Mouse (Mus musculus) neural tube, embryonic 15.5 days (tissue): ENCODE measurements around the gene Wdr46. TPM values are rescaled to one million over a fixed set of nuclear protein-coding genes. Genes with fewer than 3 reads are reported as not detected.
A peak's percentile ranks its signal among the peaks of the same experiment; 100 is the strongest.

Experiments
- ATAC-seq: fragments of 200-750 bp; cut with Nextera tagmentation; 2 replicates; pipeline ENCODE4 v1.8.0; 2017; ENCODE audit warnings: mild to moderate bottlenecking, moderate TSS enrichment, moderate library complexity; ENCODE audit not compliant: low FRiP score
- H3K27ac ChIP-seq: fragments of 300-500 bp; sonication (generic); replicated peaks from 2 replicates; pipeline ENCODE4 v1.5.1; 2015; ENCODE audit warnings: mild to moderate bottlenecking, inconsistent platforms
- H3K27me3 ChIP-seq: fragments of 300-500 bp; sonication (generic); replicated peaks from 2 replicates; pipeline ENCODE4 v1.6.1; 2015; ENCODE audit warnings: inconsistent platforms
- H3K36me3 ChIP-seq: fragments of 300-500 bp; sonication (generic); 2 replicates; pipeline ENCODE4 v1.6.1; 2015; ENCODE audit warnings: inconsistent platforms
- H3K4me1 ChIP-seq: fragments of 300-500 bp; sonication (generic); 2 replicates; pipeline ENCODE4 v1.6.1; 2015; ENCODE audit warnings: inconsistent platforms
- H3K4me2 ChIP-seq: fragments of 300-500 bp; sonication (generic); 2 replicates; pipeline ENCODE4 v1.6.1; 2015; ENCODE audit warnings: inconsistent platforms, mild to moderate bottlenecking, moderate library complexity
- H3K4me3 ChIP-seq: fragments of 300-500 bp; sonication (generic); replicated peaks from 2 replicates; pipeline ENCODE4 v1.5.1; 2015; ENCODE audit warnings: mild to moderate bottlenecking, inconsistent platforms
- H3K9ac ChIP-seq: fragments of 300-500 bp; sonication (generic); replicated peaks from 2 replicates; pipeline ENCODE4 v1.6.1; 2015; ENCODE audit warnings: mild to moderate bottlenecking, inconsistent platforms
- H3K9me3 ChIP-seq: fragments of 300-500 bp; sonication (generic); replicated peaks from 2 replicates; pipeline ENCODE4 v1.6.1; 2016; ENCODE audit warnings: inconsistent platforms
- WGBS: fragments of 180-500 bp; shearing (Covaris S2); methylation state at CpG from one replicate; pipeline ENCODE4 v1.1.7; 2015; ENCODE audit warnings: mixed read lengths; 5-methylcytosine and 5-hydroxymethylcytosine counted together
- polyA plus RNA-seq: library from polyadenylated mRNA; unstranded; fragments of >200 nt; fragmentation: Nextera tagmentation; extraction: Ambion mirVana; gene quantifications from 2 replicates; pipeline ENCODE4 v1.2.1, GENCODE M21; 2015

The Wdr46 gene
- polyA plus RNA-seq, 1 experiment from 2014 or later: 25.1 TPM

DNA sequence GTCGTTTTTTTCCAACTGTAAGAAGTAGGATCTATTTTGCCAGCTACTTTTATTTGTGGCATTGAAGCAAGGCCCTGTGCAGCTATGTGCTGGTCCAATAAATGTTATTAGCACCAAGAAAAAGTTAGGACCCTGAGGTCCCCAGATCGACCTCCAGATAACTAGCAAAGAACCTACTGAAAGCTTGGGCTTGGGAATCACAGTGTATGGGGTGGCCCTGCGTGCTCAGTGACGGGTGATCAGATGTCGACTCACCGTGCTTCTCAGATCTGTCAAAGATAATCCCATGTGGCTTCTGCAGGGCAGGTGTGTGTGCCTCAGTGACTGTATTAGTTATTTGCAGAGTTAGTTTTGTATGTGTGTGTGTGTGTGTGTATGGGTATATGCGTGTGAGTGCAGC, 19.1 kb upstream of the Wdr46 start:
- H3K27me3 ChIP-seq: no peaks in the 10 kb centered on the region
- H3K27ac ChIP-seq: 0 out of 2 replicates have a peak overlapping the region, but pooled peaks have one; percentile 60
- no peaks in the 10 kb centered on the region for H3K9me3 ChIP-seq
- H3K4me1 ChIP-seq: peaks cover 44% of the 10 kb centered on the region
- ATAC-seq: no peak
- peak overlapping the region; percentile 70; the same call in 1 of the 2 replicates for H3K4me2 ChIP-seq
- peaks cover 14% of the 10 kb centered on the region; the same call in 1 of the 2 replicates for H3K36me3 ChIP-seq
- H3K9ac ChIP-seq: no peak overlapping the region
- 84% methylated on average over 7 of the region's 7 CpGs for WGBS
- H3K4me3 ChIP-seq: no peak overlapping the region

DNA sequence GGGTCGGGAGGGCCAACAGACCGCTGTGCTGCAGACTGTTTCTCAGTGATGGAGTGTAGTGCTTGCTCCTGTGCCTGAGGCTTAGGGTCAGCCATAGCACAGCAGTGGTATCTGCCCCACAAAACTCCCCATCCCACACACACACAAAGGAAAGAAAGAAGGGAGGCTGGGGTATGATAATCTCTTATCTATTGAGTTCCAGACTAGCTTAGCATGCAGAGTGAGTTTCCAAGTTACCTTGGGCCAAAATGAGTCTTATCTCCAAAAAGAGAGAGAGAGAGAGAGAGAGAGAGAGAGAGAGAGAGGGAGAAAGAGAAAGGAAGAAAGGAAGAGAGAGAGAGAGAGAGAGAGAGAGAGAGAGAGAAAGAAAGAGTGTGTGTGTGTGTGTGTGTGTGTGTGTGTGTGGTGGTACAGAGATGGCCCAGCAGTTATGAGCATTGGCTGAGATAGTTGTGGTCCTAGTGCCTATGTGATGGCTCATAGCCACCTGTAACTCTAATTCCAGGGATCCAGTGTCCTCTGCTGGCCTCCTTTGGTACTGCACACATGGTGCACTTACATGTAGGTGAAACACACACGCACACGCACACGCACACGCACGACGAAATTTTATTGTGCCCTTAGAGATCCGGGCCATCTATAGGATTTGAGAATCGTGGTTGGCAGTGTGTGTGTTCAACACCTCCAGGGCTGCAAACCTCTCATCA, 15.7 kb upstream of the Wdr46 start:
- Histone ChIP-seq H3K27ac (no peak overlapping the region), H3K27me3 (no peaks in the 10 kb centered on the region), H3K4me3 (no peak overlapping the region), H3K9me3 (no peaks in the 10 kb centered on the region), H3K36me3 (peaks cover 9% of the 10 kb centered on the region; the same call in 1 of the 2 replicates), H3K4me2 (no peak overlapping the region), H3K4me1 (peaks cover 30% of the 10 kb centered on the region), H3K9ac (no peak overlapping the region)
- no peak for ATAC-seq
- WGBS: 87% methylated on average over 10 of the region's 10 CpGs

DNA sequence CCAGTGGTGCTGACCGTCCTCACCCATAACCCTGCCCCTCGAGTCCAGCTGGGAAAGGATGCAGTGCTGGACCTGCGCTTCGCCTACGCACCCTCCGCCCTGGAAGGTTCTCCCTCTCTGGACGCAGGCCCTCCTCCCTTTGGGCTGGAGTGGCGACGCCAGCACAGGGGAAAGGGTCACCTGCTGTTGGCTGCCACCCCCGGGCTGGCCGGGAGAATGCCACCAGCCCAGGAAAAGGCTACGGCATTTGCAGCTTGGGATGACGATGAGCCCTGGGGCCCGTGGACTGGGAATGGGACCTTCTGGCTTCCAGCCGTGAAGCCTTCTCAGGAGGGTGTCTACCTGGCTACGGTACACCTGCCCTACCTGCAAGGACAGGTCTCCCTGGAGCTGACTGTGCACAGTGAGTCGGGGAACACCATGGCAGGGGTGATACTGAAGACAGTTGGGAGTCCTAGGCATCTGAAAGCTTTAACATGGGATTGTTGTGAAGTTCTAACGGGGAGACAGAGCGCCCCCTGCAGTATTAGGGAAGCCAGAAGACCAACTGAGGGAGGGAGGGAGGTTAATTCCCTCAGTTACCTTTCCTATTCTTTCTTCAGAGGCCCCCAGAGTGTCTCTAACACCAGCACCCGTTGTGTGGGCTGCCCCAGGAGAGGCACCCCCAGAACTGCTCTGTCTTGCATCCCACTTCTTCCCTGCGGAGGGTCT, 14.9 kb upstream of the Wdr46 start:
- Histone ChIP-seq H3K4me2 (no peak overlapping the region), H3K4me1 (peaks cover 22% of the 10 kb centered on the region), H3K9ac (no peak overlapping the region), H3K4me3 (no peak overlapping the region), H3K27ac (no peak overlapping the region), H3K36me3 (peaks cover 9% of the 10 kb centered on the region; the same call in 1 of the 2 replicates), H3K27me3 (no peaks in the 10 kb centered on the region), H3K9me3 (no peaks in the 10 kb centered on the region)
- ATAC-seq: no peak
- WGBS: 85% methylated on average over 21 of the region's 21 CpGs

DNA sequence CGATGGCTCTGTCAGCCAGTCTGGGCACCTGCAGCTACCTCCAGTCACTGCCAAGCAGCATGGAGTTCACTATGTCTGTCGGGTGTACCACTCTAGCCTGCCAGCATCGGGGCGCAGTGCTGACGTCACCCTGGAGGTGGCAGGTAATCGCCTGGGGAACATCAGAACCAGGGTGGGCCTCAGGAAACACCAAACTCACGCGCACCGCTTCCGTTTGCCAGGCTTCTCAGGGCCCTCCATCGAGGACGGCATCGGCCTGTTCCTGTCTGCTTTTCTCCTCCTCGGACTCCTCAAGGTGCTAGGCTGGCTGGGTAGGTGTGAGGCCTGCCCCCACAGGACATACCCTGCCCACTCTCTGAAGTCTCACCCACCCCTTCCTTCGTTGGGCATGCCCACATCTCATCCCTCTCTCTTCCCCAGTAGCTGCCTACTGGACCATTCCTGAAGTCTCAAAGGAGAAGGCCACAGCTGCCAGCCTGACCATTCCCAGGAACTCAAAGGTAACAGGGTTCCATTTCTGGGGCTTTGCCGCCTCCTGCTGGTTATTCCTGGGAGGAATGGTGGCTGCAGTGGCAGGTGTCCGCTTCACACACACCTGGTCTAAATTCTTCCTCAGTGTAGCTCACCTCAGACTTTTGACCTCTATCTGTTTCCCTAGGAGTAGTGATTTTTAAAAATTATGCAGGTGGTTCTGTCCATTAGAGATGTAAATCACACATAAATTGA, 14.1 kb upstream of the Wdr46 start:
- H3K4me2 ChIP-seq: no peak overlapping the region
- H3K9ac ChIP-seq: no peak overlapping the region

DNA sequence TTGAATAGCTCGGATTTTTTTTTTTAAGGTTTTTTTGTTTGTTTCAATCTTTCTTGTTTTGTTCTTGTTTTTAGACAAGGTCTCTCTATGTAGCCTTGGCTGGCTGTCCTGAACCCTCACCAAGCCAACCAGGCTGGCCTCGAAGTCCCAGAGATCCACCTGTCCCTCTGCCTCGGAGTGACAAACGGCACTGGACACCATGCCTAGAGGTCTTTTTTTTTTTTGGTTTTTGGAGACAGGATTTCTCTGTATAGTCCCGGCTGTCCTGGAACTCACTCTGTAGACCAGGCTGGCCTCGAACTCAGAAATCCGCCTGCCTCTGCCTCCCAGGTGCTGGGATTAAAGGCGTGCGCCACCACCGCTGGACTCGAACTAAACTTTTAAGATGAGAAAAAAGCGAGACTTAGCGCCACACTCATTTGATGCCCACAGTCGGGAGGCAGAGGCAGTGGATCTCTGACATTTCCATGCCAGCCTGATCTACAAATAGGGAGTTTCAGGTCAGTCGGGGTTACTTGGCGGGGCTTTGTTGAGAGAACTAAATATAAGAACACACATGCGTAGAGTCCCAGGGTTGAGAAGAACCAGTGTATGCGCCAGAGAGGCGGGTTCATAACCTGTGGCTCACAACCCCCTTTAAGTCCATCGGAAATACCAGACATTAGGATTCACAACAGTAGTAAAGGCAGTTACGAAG, 12.1 kb upstream of the Wdr46 start:
- 61% methylated on average over 21 of the region's 21 CpGs for WGBS
- Histone ChIP-seq H3K27me3 (no peaks in the 10 kb centered on the region), H3K36me3 (peaks cover 14% of the 10 kb centered on the region; the same call in 1 of the 2 replicates), H3K27ac (no peak overlapping the region; the same call in 1 of the 2 replicates), H3K4me3 (peak overlapping the region; percentile 80), H3K9me3 (no peaks in the 10 kb centered on the region), H3K9ac (peak overlapping the region; percentile 90; the same call in 1 of the 2 replicates), H3K4me2 (peak overlapping the region; percentile 98), H3K4me1 (peaks cover 27% of the 10 kb centered on the region)
- no peak for ATAC-seq

More for the DNA sequence above, 14.1 kb upstream of the Wdr46 start:
- H3K4me3 ChIP-seq: no peak overlapping the region
- no peaks in the 10 kb centered on the region for H3K9me3 ChIP-seq
- H3K27ac ChIP-seq: no peak overlapping the region
- no peak for ATAC-seq
- H3K36me3 ChIP-seq: peaks cover 9% of the 10 kb centered on the region; the same call in 1 of the 2 replicates
- no peaks in the 10 kb centered on the region for H3K27me3 ChIP-seq
- 80% methylated on average over 17 of the region's 17 CpGs for WGBS
- H3K4me1 ChIP-seq: peaks cover 24% of the 10 kb centered on the region

DNA sequence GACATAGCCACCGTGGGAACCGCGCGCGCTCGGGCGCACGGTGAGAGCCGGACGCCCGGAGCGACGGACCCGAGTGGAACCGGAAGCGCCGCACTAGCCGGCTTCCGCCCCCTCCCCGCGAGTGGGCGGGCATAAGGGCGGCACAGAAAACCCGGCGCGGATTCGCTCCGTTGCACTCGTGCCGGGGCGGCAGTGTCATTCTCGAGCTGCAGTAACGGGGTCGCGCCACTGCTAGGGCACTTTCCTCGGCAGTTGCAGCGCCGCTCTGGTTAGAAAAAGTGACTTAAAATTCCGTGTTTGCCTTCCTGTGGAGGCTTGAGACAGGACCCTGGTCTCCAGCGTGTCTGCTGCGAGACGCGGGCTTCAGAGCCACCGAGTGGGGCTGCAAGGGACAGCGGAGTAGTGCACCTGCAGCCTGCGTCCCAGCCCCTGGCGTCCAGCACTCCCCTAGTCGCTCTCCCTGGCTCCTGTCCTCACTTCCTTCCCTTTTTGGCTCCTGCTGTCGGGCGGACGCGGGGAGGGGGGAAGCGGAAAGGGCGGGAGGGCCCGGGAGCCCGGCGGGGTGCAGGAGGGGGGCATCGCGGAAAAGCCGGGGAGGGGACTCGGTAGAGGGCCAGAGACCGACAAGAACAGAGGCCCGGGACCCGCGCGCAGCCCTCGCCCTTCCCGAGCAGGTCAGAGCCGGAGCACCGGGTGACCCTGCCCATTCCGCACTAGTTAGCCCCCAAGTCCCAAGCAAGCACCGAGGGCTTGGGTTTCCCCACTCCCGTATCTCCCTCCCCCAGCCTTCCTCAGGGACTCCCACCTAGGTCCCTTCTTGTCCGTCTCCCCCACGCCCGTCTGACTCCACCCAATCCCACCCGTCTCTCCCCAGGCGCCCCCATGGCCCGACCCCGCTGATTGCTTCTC, 10.8 kb upstream of the Wdr46 start, which contains the start of gene Rgl2:
Rgl2 (plus strand) TSS at position 173 of the 909 bp plus-strand sequence.
- WGBS: under 1% methylated on average over 71 of the region's 80 CpGs
- no peaks in the 10 kb centered on the region for H3K9me3 ChIP-seq
- no peaks in the 10 kb centered on the region for H3K27me3 ChIP-seq
- H3K4me1 ChIP-seq: peaks cover 27% of the 10 kb centered on the region
- peaks cover 22% of the 10 kb centered on the region; the same call in 1 of the 2 replicates for H3K36me3 ChIP-seq
- peak within 1 kb of the TSS; percentile 97 for H3K27ac ChIP-seq
- peak; percentile 85 for ATAC-seq
- H3K4me2 ChIP-seq: peak within 1 kb of the TSS; percentile 98
- H3K4me3 ChIP-seq: peak within 1 kb of the TSS; percentile 80
- H3K9ac ChIP-seq: peak within 1 kb of the TSS; percentile 90

DNA sequence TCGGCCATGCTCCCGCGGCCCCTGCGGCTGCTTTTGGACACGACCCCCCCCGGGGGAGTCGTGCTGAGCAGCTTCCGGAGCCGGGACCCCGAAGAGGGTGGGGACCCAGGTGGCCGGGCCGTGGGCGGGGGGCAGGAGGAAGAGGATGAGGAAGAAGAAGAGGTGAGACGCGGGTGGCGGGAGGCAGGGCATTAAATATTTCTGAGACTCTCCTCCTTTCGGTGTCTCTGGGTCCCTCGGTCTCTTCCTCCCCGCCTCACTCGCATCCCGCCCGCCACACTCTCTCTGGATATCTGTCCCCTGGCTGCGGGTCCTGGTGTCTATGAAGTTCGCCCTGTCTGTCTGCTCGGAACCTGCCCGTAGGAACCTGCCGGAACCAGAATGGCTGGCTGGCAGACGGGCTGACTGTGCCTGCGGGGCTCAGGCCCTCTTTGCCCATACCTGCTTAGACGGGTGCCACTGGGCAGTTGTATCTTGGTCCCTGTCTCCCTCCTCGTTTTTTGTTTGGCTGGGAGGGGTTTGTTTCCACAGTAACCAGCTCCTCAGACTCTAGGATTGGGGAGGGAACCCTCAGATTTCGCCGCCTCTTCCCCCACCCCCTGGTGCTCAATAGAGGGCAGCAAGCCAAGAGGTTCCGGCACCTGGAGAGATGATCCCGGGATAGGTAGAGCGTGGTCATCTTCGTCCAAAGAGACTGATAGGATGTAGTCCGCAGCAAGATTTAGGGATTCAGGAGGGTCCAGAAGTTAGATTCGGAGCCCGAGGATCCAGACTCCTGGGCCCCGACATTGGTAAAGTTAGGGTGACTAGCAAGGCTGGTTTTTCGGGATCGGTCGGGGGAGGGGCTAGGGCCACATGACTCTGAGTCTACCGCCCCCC, 9.9 kb upstream of the Wdr46 start:
- peak overlapping the region; percentile 97 for H3K27ac ChIP-seq
- under 1% methylated on average over 45 of the region's 45 CpGs for WGBS
- H3K4me1 ChIP-seq: peaks cover 27% of the 10 kb centered on the region
- no peaks in the 10 kb centered on the region for H3K27me3 ChIP-seq
- peak overlapping the region; percentile 90 for H3K9ac ChIP-seq
- H3K4me3 ChIP-seq: peak overlapping the region; percentile 80
- peaks cover 29% of the 10 kb centered on the region for H3K36me3 ChIP-seq
- ATAC-seq: peak; percentile 15; the same call in 1 of the 2 replicates
- no peaks in the 10 kb centered on the region for H3K9me3 ChIP-seq
- peak overlapping the region; percentile 98 for H3K4me2 ChIP-seq

DNA sequence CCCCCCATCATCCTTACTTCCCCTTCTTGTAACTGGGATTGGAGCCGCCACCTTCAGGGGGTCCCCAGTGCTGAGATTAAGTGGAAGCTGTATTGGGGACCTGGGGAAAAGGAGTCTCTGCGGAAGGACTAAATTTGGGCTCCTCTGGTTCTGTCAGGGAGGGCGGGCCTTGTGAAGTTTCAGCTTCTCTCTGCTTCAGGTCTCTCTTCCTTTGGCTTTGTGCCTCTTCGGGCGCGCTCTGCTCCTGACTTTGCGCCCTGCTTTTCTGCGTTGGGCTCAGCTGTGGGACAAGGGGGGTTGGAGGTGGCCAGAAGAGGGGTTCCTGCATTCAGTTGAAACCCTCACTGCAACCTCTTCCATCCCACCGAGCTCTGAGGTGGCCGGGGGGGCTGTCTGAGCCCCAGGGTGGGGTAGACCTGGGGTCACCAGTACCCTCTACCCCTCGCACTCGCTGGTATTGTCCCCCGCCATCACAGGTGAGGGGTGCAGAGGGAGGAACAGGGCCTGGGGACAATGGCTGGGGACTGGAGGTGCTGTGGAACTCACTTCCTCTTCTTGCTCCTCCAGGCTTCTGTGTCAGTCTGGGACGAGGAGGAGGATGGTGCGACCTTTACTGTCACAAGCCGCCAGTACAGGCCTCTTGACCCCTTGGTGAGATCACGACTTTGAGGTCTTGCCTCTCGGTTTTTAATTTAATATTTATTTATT, 9.1 kb upstream of the Wdr46 start:
- H3K27ac ChIP-seq: peak overlapping the region; percentile 97; the same call in 1 of the 2 replicates
- WGBS: 43% methylated on average over 17 of the region's 18 CpGs

DNA sequence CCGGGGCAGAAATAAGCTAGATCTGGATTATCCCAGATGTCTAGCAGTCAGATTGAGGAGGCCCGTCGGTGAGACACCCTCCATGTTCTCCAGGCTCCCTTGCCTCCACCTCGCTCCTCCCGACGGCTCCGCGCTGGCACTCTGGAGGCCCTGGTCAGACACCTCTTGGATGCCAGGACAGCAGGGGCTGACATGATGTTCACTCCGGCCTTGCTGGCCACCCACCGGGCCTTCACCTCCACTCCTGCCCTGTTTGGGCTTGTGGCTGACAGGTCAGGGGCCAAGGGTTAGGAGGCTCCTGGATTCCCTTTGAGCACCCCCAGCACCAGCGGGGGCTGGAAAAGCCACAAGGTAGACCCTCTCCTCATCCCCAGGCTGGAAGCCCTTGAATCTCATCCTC, 8.5 kb upstream of the Wdr46 start:
- Histone ChIP-seq H3K9me3 (no peaks in the 10 kb centered on the region), H3K36me3 (peaks cover 33% of the 10 kb centered on the region), H3K4me1 (peaks cover 27% of the 10 kb centered on the region), H3K9ac (no peak overlapping the region), H3K4me2 (0 out of 2 replicates have a peak overlapping the region, but pooled peaks have one; percentile 98), H3K27me3 (no peaks in the 10 kb centered on the region), H3K4me3 (no peak overlapping the region), H3K27ac (no peak overlapping the region)
- ATAC-seq: no peak
- WGBS: 93% methylated on average over 11 of the region's 11 CpGs

More for the DNA sequence above, 9.1 kb upstream of the Wdr46 start:
- H3K27me3 ChIP-seq: no peaks in the 10 kb centered on the region
- peaks cover 27% of the 10 kb centered on the region for H3K4me1 ChIP-seq
- H3K9ac ChIP-seq: peak overlapping the region; percentile 90
- H3K4me3 ChIP-seq: peak overlapping the region; percentile 80
- H3K36me3 ChIP-seq: peaks cover 29% of the 10 kb centered on the region
- H3K4me2 ChIP-seq: peak overlapping the region; percentile 98
- H3K9me3 ChIP-seq: no peaks in the 10 kb centered on the region
- ATAC-seq: no peak
